Mouse (Mus musculus) forebrain, postnatal 0 days (tissue): ENCODE data around the gene Fam171a2. TPM values are rescaled to one million over a fixed set of nuclear protein-coding genes. Genes with fewer than 3 reads are reported as not detected.
A peak's percentile ranks its signal among the peaks of the same experiment; 100 is the strongest.

ENCODE experiments used
- ATAC-seq: fragments of 200-750 bp; cut with Nextera tagmentation; 2 replicates; pipeline ENCODE4 v1.8.0; 2017; ENCODE audit warnings: mild to moderate bottlenecking, moderate library complexity
- DNase-seq: peaks from one replicate; pipeline ENCODE4 v3.0.0-alpha.2; 2015
- H3K27ac ChIP-seq: fragments of 300-500 bp; sonication (generic); 2 replicates; pipeline ENCODE4 v1.5.1; 2014; ENCODE audit warnings: low read depth, mild to moderate bottlenecking, antibody characterized with exemption, low read length, moderate library complexity, mixed read lengths
- H3K27me3 ChIP-seq: fragments of 300-500 bp; sonication (generic); 2 replicates; pipeline ENCODE4 v1.6.1; 2014; ENCODE audit warnings: mild to moderate bottlenecking, low read length, mixed read lengths; ENCODE audit not compliant: insufficient read depth
- H3K36me3 ChIP-seq: fragments of 300-500 bp; sonication (generic); 2 replicates; pipeline ENCODE4 v1.6.1; 2014; ENCODE audit warnings: mild to moderate bottlenecking, moderate library complexity; ENCODE audit not compliant: insufficient read depth
- H3K4me1 ChIP-seq: fragments of 300-500 bp; sonication (generic); 2 replicates; pipeline ENCODE4 v1.6.1; 2014; ENCODE audit warnings: antibody characterized with exemption; ENCODE audit not compliant: insufficient read depth
- H3K4me2 ChIP-seq: fragments of 300-500 bp; sonication (generic); 2 replicates; pipeline ENCODE4 v1.6.1; 2014; ENCODE audit warnings: low read depth, mild to moderate bottlenecking, moderate library complexity
- H3K4me3 ChIP-seq: fragments of 300-500 bp; sonication (generic); 2 replicates; pipeline ENCODE4 v1.5.1; 2014; ENCODE audit warnings: low read depth, low read length, mixed read lengths
- H3K9ac ChIP-seq: fragments of 300-500 bp; sonication (generic); 2 replicates; pipeline ENCODE4 v1.6.1; 2014; ENCODE audit warnings: mild to moderate bottlenecking
- H3K9me3 ChIP-seq: fragments of 300-500 bp; sonication (generic); 2 replicates; pipeline ENCODE4 v1.6.1; 2016; ENCODE audit warnings: low read length
- CTCF ChIP-seq: sonication (generic); IDR thresholded peaks from 2 replicates; pipeline ENCODE4 v1.5.1; 2016; ENCODE audit warnings: antibody characterized with exemption, control low read depth, low read depth
- WGBS: fragments of 180-500 bp; shearing (Covaris S2); extraction: QIAGEN DNeasy Blood & Tissue Kit; methylation state at CpG from one replicate; pipeline ENCODE4 v1.1.7; 2014; 5-methylcytosine and 5-hydroxymethylcytosine counted together
- polyA plus RNA-seq: library from polyadenylated mRNA; unstranded; fragments of >200 nt; fragmentation: Nextera tagmentation; extraction: Ambion mirVana; gene quantifications from 2 replicates; pipeline ENCODE4 v1.2.1, GENCODE M21; 2015
- total RNA-seq: library from RNA; depleted of rRNA; stranded (reverse); fragments of >200 nt; gene quantifications from 2 replicates; pipeline ENCODE4 v1.2.3, GENCODE M21; 2014

The Fam171a2 gene
- total and polyA plus RNA-seq, 2 experiments from 2014 or later = 26.9 to 361 TPM

- Histone ChIP-seq H3K36me3 (peaks cover 18% of the 10 kb centered on the region), H3K4me3 (peak within 1 kb of the TSS; percentile 63), H3K9ac (peak within 1 kb of the TSS; percentile 58), H3K27ac (peak within 1 kb of the TSS; percentile 64), H3K9me3 (no peaks in the 10 kb centered on the region), H3K4me1 (no peaks in the 10 kb centered on the region; the same call in 1 of the 2 replicates), H3K27me3 (no peaks in the 10 kb centered on the region), H3K4me2 (peak within 1 kb of the TSS; percentile 97)
- 2% methylated on average over 29 of the region's 29 CpGs for WGBS
- no peak for TF ChIP-seq CTCF
- ATAC-seq (peak; percentile 96), DNase-seq (peak; percentile 92)
These were observed 17.1 kb downstream of the Fam171a2 start, which contains the start of gene Grn for GRCm38 (mm10) chr11:102430121-102431017. Gene Grn (plus strand): TSS chr11:102430315.

DNA sequence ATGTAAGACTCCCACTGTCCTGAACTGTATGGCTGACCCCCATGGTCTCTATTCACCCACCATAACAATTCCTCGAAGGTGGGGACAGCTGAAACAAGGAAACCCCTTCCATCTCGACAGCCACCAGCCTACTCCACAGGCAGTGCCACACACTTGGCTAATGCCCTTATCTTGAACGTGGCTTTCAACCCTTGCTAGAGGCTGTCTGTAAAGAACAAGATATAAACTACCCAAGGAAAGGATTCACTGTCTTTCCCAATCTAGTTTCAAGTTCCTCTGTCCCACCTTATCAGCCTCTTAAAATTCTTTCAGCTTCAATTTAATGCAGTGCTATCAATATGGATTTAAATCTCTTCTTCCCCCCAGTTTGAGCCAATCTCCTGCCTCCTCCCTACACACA is 17.9 kb downstream of the Fam171a2 start:
- H3K27me3 ChIP-seq = no peaks in the 10 kb centered on the region
- H3K4me2 ChIP-seq = peak overlapping the region; percentile 97
- peak overlapping the region; percentile 63 for H3K4me3 ChIP-seq
- no peak for TF ChIP-seq CTCF
- peak overlapping the region; percentile 40; the same call in 1 of the 2 replicates for H3K9ac ChIP-seq
- H3K4me1 ChIP-seq = no peaks in the 10 kb centered on the region; the same call in 1 of the 2 replicates
- WGBS = 54% methylated on average over 3 of the region's 3 CpGs
- ATAC-seq (no peak), DNase-seq (no peak)
- no peaks in the 10 kb centered on the region for H3K9me3 ChIP-seq
- no peak overlapping the region for H3K27ac ChIP-seq
- peaks cover 11% of the 10 kb centered on the region; the same call in 1 of the 2 replicates for H3K36me3 ChIP-seq

DNA sequence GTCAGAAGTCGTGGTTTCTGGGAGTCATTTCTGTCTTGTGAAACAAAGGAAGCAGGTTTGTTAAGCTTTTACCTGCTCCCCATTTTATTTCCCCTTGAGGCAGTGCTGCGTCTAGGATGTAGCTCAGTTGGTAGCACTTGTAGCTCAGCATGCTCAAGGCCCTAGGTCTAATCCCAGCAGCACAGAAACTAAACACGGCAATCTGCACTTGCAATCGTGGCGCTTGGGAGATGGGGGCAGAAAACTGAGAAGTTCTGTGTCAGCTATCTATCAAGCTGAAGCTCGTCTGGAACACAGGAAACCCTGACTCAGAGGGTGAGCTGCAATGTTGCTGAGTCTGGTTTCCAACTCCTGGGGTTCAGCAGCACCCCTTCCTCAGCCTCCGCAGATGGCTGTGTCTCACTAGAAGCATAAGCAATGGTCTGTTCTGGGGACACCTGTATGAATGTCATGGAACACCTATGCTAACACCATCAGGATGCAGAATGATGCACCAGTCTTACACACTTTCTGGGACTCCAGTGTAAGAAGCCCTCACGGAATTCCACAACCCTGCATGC is 18.4 kb downstream of the Fam171a2 start:
- Histone ChIP-seq H3K9me3 (no peaks in the 10 kb centered on the region), H3K27me3 (no peaks in the 10 kb centered on the region), H3K4me3 (no peak overlapping the region), H3K36me3 (peaks cover 11% of the 10 kb centered on the region; the same call in 1 of the 2 replicates), H3K27ac (no peak overlapping the region), H3K4me2 (no peak overlapping the region), H3K4me1 (no peaks in the 10 kb centered on the region; the same call in 1 of the 2 replicates), H3K9ac (no peak overlapping the region)
- no peak for TF ChIP-seq CTCF
- no peak for ATAC-seq
- WGBS = 67% methylated on average over 8 of the region's 8 CpGs
- no peak for DNase-seq

DNA sequence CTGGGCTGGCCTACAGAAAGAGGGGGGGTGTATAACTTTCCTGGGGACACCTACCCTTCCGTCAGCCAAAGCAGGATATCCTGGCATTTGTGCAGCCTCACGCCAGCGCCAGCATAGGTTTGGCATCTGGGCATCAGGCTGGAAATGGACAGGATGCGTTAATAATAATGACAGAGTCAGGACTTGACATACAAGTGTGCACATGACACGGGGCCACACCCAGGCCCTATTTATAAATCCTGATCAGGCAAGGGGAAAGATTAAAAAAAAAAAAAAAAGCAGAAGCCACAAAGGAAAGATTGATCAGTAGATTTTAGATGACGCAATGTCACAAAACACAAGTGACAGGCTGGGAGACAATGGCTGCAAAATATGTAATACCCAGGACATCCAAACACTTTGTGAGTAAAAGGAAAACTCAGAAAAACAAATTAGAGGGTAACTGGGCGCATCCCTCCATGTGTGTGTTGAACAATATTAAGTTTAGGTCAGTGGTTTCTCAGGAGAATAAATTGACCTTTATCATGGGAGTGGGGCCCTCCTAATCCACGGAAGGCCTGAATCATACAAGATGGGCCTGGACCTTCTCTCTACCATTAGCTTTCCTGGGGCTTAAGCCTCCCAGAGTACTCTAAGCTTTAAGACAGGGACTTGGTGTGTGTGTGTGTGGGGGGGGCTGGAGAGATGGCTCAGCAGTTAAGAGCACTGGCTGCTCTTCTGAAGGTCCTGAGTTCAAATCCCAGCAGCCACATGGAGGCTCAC is 21.7 kb downstream of the Fam171a2 start:
- no peak overlapping the region for H3K27ac ChIP-seq
- H3K4me1 ChIP-seq = no peaks in the 10 kb centered on the region; the same call in 1 of the 2 replicates
- H3K4me3 ChIP-seq = no peak overlapping the region
- H3K36me3 ChIP-seq = no peaks in the 10 kb centered on the region
- H3K4me2 ChIP-seq = no peak overlapping the region
- 83% methylated on average over 8 of the region's 8 CpGs for WGBS
- no peak for TF ChIP-seq CTCF
- ATAC-seq = no peak
- H3K9me3 ChIP-seq = no peaks in the 10 kb centered on the region
- no peak overlapping the region for H3K9ac ChIP-seq
- no peak for DNase-seq
- H3K27me3 ChIP-seq = no peaks in the 10 kb centered on the region

DNA sequence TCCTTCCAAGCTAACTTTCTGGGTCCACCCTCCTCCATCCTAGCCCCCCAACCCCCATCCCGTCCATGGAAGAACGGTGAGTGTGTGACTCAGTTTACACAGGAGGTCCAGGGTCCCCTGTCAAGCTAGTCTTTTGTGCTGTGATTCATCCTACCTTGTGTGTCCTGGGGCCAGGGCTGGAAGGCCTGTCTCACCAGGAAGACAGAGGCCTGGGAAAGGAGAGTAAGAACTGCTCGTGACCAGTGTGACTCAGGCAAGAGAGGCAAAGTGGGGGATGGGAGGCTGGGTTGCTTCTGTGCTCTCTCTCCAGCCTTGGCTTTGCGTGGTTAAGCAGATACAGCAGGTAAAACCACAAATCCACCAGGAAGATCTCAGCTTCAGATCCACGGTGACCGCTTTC is 22.8 kb downstream of the Fam171a2 start:
- Histone ChIP-seq H3K4me2 (no peak overlapping the region), H3K4me1 (no peaks in the 10 kb centered on the region; the same call in 1 of the 2 replicates), H3K9ac (no peak overlapping the region), H3K9me3 (no peaks in the 10 kb centered on the region), H3K36me3 (no peaks in the 10 kb centered on the region), H3K27me3 (no peaks in the 10 kb centered on the region), H3K27ac (no peak overlapping the region), H3K4me3 (no peak overlapping the region)
- ATAC-seq (no peak), DNase-seq (no peak)
- 77% methylated on average over 6 of the region's 6 CpGs for WGBS
- no peak for TF ChIP-seq CTCF

DNA sequence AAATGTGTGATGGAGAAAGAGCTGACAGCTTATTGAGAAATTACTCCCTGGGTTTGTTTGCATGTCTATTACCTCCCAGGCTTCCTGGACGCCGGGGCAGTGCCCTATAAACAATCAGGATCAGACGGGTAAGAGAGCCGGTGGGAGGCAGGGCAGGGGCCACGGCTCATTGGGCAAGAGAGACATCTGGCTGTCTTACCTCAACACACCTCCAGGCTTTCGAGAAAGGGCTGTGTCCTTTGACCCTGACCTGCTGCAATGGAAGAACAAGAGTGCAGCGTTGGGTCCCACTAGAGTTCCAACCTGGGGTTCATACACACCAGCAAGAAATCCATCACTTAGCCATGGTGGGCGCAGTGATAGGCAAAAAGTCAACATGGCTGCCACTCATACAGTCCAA is 25.9 kb downstream of the Fam171a2 start:
- H3K9me3 ChIP-seq = no peaks in the 10 kb centered on the region
- H3K36me3 ChIP-seq = no peaks in the 10 kb centered on the region
- 67% methylated on average over 8 of the region's 8 CpGs for WGBS
- no peak overlapping the region for H3K27ac ChIP-seq
- DNase-seq (no peak), ATAC-seq (no peak)
- no peak for TF ChIP-seq CTCF
- H3K27me3 ChIP-seq = no peaks in the 10 kb centered on the region
- H3K4me3 ChIP-seq = no peak overlapping the region
- no peaks in the 10 kb centered on the region for H3K4me1 ChIP-seq
- no peak overlapping the region for H3K9ac ChIP-seq
- no peak overlapping the region for H3K4me2 ChIP-seq

- TF ChIP-seq CTCF = no peak
- no peak overlapping the region for H3K9ac ChIP-seq
- H3K27ac ChIP-seq = no peak overlapping the region
These were observed 28.6 kb downstream of the Fam171a2 start for GRCm38 (mm10) chr11:102418887-102419286.

More at GRCm38 (mm10) chr11:102418887-102419286, 28.6 kb downstream of the Fam171a2 start:
- H3K27me3 ChIP-seq = no peaks in the 10 kb centered on the region
- no peak overlapping the region for H3K4me3 ChIP-seq
- H3K4me1 ChIP-seq = no peaks in the 10 kb centered on the region
- DNase-seq (no peak), ATAC-seq (no peak)
- no peak overlapping the region for H3K4me2 ChIP-seq
- no peaks in the 10 kb centered on the region for H3K36me3 ChIP-seq
- H3K9me3 ChIP-seq = no peaks in the 10 kb centered on the region
